Mouse (Mus musculus) kidney, adult 2 months (tissue): ENCODE results near the gene Mtmr6.

ENCODE experiments used
- CTCF ChIP-seq: fragments of 200-500 bp; conservative IDR thresholded peaks from 2 replicates; pipeline ENCODE4 v1.5.1; 2011; ENCODE audit warnings: low read depth, mild to moderate bottlenecking, control low read depth, low read length, moderate library complexity, mixed read lengths; ENCODE audit not compliant: insufficient read depth, insufficient read length
- POLR2A ChIP-seq: fragments of 200-500 bp; IDR thresholded peaks from one replicate; pipeline ENCODE4 v1.6.1; 2011; ENCODE audit warnings: low read depth, low read length, control low read depth

GRCm38 (mm10) chr14:60238551-60238950 is 26.5 kb upstream of the Mtmr6 start:
- TF ChIP-seq CTCF = no peak
- no peak for TF ChIP-seq POLR2A
